Mouse (Mus musculus): ENCODE measurements around the gene Phgr1. TPM values are rescaled to one million over a fixed set of nuclear protein-coding genes. Genes with fewer than 3 reads are reported as not detected.
A peak's percentile ranks its signal among the peaks of the same experiment; 100 is the strongest.

Gene Phgr1
- polyA plus RNA-seq, 1 experiment from 2014 or later, result not detected

DNA sequence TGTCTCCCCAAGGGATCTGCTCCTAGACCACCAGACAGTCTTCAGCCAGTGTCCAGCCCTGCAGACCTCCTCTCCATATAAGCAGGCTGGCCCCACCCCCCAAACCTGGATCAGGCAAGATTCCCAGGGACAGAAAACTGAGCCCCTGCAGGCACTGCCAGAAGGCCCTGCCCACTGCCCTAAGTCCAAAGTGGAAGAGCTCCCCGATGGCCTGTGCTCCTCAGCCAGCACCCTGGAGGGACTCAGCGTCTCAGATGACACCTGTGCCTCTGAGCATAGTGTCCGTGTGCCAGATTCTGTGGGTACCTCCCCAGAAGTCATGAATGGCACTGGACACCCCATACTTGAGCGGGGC lies 19.7 kb downstream of the Phgr1 start:
- Histone ChIP-seq H3K9ac (no peak overlapping the region), H3K4me1 (replicated peaks) (peaks cover 28% of the 10 kb centered on the region), H3K27me3 (peaks cover 47% of the 10 kb centered on the region), H3K4me2 (no peak overlapping the region; the same call in 1 of the 2 replicates), H3K9me3 (replicated peaks) (no peaks in the 10 kb centered on the region), H3K27ac (replicated peaks) (peak overlapping the region; percentile 29; the same call in 1 of the 2 replicates), H3K4me3 (replicated peaks) (no peak overlapping the region), H3K36me3 (replicated peaks) (no peaks in the 10 kb centered on the region)
- ATAC-seq (ENCODE audit: insufficient read depth), result no peak
- 81% methylated on average over 4 of the region's 4 CpGs for WGBS (ENCODE audit: insufficient replicate concordance)

- Histone ChIP-seq H3K4me3 (replicated peaks) (no peak overlapping the region), H3K9ac (no peak overlapping the region), H3K27me3 (peaks cover 39% of the 10 kb centered on the region), H3K27ac (replicated peaks) (0 out of 2 replicates have a peak overlapping the region, but pooled peaks have one; percentile 1), H3K9me3 (replicated peaks) (no peaks in the 10 kb centered on the region), H3K4me1 (replicated peaks) (peaks cover 28% of the 10 kb centered on the region), H3K36me3 (replicated peaks) (no peaks in the 10 kb centered on the region), H3K4me2 (no peak overlapping the region)
- 45% methylated on average over 4 of the region's 4 CpGs for WGBS (ENCODE audit: insufficient replicate concordance)
- ATAC-seq (ENCODE audit: insufficient read depth), result no peak
Measured at GRCm38 (mm10) chr2:118793636-118794035, 21.1 kb downstream of the Phgr1 start.

GRCm38 (mm10) chr2:118802542-118803118 lies 30.1 kb downstream of the Phgr1 start:
- Histone ChIP-seq H3K4me1 (replicated peaks) (peaks cover 62% of the 10 kb centered on the region), H3K27ac (replicated peaks) (peak overlapping the region; percentile 97), H3K36me3 (replicated peaks) (no peaks in the 10 kb centered on the region), H3K4me2 (peak overlapping the region; percentile 76), H3K4me3 (replicated peaks) (peak overlapping the region; percentile 57), H3K9ac (peak overlapping the region; percentile 54), H3K27me3 (peaks cover 1% of the 10 kb centered on the region; the same call in 1 of the 2 replicates), H3K9me3 (replicated peaks) (no peaks in the 10 kb centered on the region)
- peak; percentile 92 for ATAC-seq (ENCODE audit: insufficient read depth)
- 22% methylated on average over 4 of the region's 4 CpGs for WGBS (ENCODE audit: insufficient replicate concordance)

DNA sequence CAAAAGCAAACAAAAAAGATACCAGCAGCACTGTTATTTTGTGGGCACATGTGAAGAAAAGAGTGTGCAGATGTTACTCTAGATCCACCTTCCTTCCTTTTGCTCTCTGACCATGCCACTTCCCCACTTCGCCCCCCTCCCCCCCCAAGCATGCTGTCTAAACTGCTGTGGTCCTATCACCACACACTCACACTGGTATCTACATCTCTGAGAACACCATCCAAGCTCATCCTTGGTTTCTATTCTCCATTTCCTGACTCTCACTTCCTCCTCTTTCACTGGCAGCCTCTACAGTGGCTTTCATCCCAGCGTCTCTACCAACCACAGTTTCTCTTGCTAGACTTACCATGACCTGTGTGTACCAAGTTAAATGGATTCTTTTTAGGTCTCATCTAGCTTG lies 31.9 kb downstream of the Phgr1 start:
- Histone ChIP-seq H3K27me3 (no peaks in the 10 kb centered on the region), H3K9ac (no peak overlapping the region), H3K9me3 (replicated peaks) (no peaks in the 10 kb centered on the region), H3K4me3 (replicated peaks) (no peak overlapping the region), H3K36me3 (replicated peaks) (no peaks in the 10 kb centered on the region), H3K4me1 (replicated peaks) (peaks cover 59% of the 10 kb centered on the region), H3K27ac (replicated peaks) (peak overlapping the region; percentile 97), H3K4me2 (0 out of 2 replicates have a peak overlapping the region, but pooled peaks have one; percentile 6)
- 29% methylated on average over 2 of the region's 2 CpGs for WGBS (ENCODE audit: insufficient replicate concordance)
- no peak for ATAC-seq (ENCODE audit: insufficient read depth)

DNA sequence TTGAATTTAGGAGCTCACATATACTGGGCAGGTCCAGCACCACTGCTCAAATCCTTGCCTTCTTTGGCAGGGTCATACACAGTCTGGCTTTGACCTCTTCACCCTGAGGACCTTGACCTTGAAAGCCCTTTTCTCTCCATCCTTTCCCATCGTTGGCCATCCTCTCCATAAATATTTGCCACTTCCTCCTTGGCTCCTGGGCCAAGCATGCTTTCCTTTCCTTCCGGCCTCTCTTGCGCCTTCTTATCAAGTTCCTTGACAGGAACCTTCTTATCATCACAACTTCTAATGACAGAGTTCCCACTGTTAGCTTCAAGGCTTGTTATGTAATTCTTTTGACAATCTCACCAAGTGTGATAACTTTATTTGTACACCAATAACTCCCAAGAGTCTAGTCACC lies 32.6 kb downstream of the Phgr1 start:
- no peaks in the 10 kb centered on the region for H3K36me3 ChIP-seq (replicated peaks)
- H3K4me3 ChIP-seq (replicated peaks), result no peak overlapping the region
- H3K27me3 ChIP-seq, result no peaks in the 10 kb centered on the region
- H3K9ac ChIP-seq, result no peak overlapping the region
- H3K9me3 ChIP-seq (replicated peaks), result no peaks in the 10 kb centered on the region
- no peak for ATAC-seq (ENCODE audit: insufficient read depth)
- peak overlapping the region; percentile 48 for H3K4me2 ChIP-seq
- peak overlapping the region; percentile 97 for H3K27ac ChIP-seq (replicated peaks)
- H3K4me1 ChIP-seq (replicated peaks), result peaks cover 55% of the 10 kb centered on the region
- 13% methylated on average over 3 of the region's 3 CpGs for WGBS (ENCODE audit: insufficient replicate concordance)

DNA sequence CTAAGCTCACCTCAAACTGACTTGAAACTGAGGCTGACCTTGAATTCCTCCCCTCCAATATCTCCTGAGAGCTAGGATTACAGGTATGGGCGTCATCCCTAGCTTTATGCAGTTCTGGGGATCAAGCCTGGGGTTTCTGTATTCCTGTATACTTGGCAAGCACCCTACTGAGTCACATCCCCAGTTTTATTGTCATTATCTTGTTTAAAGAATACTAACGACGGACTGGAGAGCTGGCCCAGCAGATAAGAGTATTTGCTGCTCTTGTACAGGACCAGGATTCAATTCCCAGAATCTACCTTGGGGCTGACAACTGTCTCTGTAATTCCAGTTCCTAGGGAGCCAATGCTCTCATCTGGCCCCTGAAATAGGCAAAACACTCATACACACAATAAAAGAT lies 33.2 kb downstream of the Phgr1 start:
- H3K36me3 ChIP-seq (replicated peaks), result no peaks in the 10 kb centered on the region
- no peak overlapping the region for H3K4me3 ChIP-seq (replicated peaks)
- peaks cover 55% of the 10 kb centered on the region for H3K4me1 ChIP-seq (replicated peaks)
- no peaks in the 10 kb centered on the region for H3K27me3 ChIP-seq
- peak overlapping the region; percentile 97 for H3K27ac ChIP-seq (replicated peaks)
- no peak overlapping the region for H3K9ac ChIP-seq
- peak; percentile 45 for ATAC-seq (ENCODE audit: insufficient read depth)
- 19% methylated on average over 3 of the region's 3 CpGs for WGBS (ENCODE audit: insufficient replicate concordance)
- H3K4me2 ChIP-seq, result peak overlapping the region; percentile 48
- H3K9me3 ChIP-seq (replicated peaks), result no peaks in the 10 kb centered on the region

DNA sequence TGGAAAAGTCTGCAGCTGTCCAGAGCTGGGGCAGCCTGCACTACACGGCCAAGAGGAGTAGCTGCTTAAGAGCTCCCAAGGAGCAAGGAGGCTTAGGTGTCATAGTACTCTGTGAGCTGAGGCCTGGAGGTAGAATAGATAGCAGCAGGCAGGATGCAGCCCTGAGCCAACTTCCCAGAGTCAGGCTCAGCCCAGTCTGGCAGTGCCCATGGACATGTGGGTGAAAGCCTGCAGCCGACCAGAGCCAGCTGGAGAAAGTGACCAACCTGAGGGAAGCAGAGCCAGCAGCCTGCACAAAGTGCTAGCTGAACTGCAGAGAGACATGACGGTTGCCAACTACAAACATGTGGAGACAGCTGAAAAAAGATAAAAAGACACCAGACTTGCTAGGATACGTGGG lies 34.3 kb downstream of the Phgr1 start:
- Histone ChIP-seq H3K4me3 (replicated peaks) (no peak overlapping the region), H3K27me3 (no peaks in the 10 kb centered on the region), H3K9ac (0 out of 2 replicates have a peak overlapping the region, but pooled peaks have one; percentile 3), H3K36me3 (replicated peaks) (no peaks in the 10 kb centered on the region), H3K27ac (replicated peaks) (peak overlapping the region; percentile 97), H3K9me3 (replicated peaks) (no peaks in the 10 kb centered on the region), H3K4me2 (no peak overlapping the region), H3K4me1 (replicated peaks) (peaks cover 47% of the 10 kb centered on the region)
- no peak for ATAC-seq (ENCODE audit: insufficient read depth)
- WGBS (ENCODE audit: insufficient replicate concordance), result 52% methylated on average over 4 of the region's 4 CpGs

DNA sequence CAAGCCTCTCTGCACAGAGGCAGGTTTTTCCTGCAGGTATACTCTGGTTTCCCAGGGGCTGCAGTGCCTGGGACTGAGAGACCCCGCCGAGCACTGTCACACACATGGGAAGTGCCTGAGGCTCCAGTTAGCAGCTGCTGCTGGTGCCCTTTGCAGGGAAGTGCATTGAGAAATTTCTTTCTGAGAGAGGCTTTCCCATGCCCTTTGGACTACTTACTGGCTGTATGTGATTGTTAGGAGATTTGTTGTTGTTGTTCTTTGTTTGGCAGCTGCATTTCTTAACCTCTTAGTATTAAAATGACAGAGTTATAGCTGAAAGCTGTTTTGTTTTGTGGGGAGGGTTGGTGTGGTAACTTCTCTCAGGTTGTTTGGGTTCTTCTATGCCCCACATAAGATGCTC lies 38.3 kb downstream of the Phgr1 start:
- H3K27ac ChIP-seq (replicated peaks), result no peak overlapping the region
- no peak overlapping the region for H3K4me3 ChIP-seq (replicated peaks)
- 66% methylated on average over 2 of the region's 2 CpGs for WGBS (ENCODE audit: insufficient replicate concordance)
- peaks cover 34% of the 10 kb centered on the region for H3K4me1 ChIP-seq (replicated peaks)
- no peaks in the 10 kb centered on the region for H3K9me3 ChIP-seq (replicated peaks)
- H3K36me3 ChIP-seq (replicated peaks), result peaks cover 6% of the 10 kb centered on the region
- no peak for ATAC-seq (ENCODE audit: insufficient read depth)
- no peaks in the 10 kb centered on the region for H3K27me3 ChIP-seq
- H3K4me2 ChIP-seq, result no peak overlapping the region
- no peak overlapping the region for H3K9ac ChIP-seq

- WGBS (ENCODE audit: insufficient replicate concordance), result 8% methylated on average over 1 of the region's 1 CpGs
- H3K9me3 ChIP-seq (replicated peaks), result no peaks in the 10 kb centered on the region
- no peak for ATAC-seq (ENCODE audit: insufficient read depth)
- no peak overlapping the region for H3K27ac ChIP-seq (replicated peaks)
- H3K4me2 ChIP-seq, result no peak overlapping the region
- H3K9ac ChIP-seq, result no peak overlapping the region
- H3K4me3 ChIP-seq (replicated peaks), result no peak overlapping the region
- H3K27me3 ChIP-seq, result no peaks in the 10 kb centered on the region
- peaks cover 22% of the 10 kb centered on the region for H3K36me3 ChIP-seq (replicated peaks)
- H3K4me1 ChIP-seq (replicated peaks), result peaks cover 28% of the 10 kb centered on the region
Measured at GRCm38 (mm10) chr2:118812724-118813123, 40.2 kb downstream of the Phgr1 start.

GRCm38 (mm10) chr2:118813981-118814836 lies 41.6 kb downstream of the Phgr1 start, which contains the start of gene Knstrn:
Knstrn (plus strand) TSS chr2:118814003.
- Histone ChIP-seq H3K9ac (peak within 1 kb of the TSS; percentile 93), H3K36me3 (replicated peaks) (peaks cover 36% of the 10 kb centered on the region), H3K27ac (replicated peaks) (peak within 1 kb of the TSS; percentile 93), H3K9me3 (replicated peaks) (no peaks in the 10 kb centered on the region), H3K4me1 (replicated peaks) (peaks cover 28% of the 10 kb centered on the region), H3K27me3 (no peaks in the 10 kb centered on the region), H3K4me3 (replicated peaks) (peak within 1 kb of the TSS; percentile 92), H3K4me2 (peak within 1 kb of the TSS; percentile 78)
- peak; percentile 97 for ATAC-seq (ENCODE audit: insufficient read depth)
- WGBS (ENCODE audit: insufficient replicate concordance), result under 1% methylated on average over 49 of the region's 49 CpGs

GRCm38 (mm10) chr2:118822800-118823199 lies 50.2 kb downstream of the Phgr1 start:
- H3K36me3 ChIP-seq (replicated peaks), result peaks cover 84% of the 10 kb centered on the region
- no peak overlapping the region for H3K4me2 ChIP-seq
- ATAC-seq (ENCODE audit: insufficient read depth), result no peak
- no peak overlapping the region for H3K9ac ChIP-seq
- peaks cover 5% of the 10 kb centered on the region; the same call in 1 of the 2 replicates for H3K9me3 ChIP-seq (replicated peaks)
- 77% methylated on average over 5 of the region's 5 CpGs for WGBS (ENCODE audit: insufficient replicate concordance)
- no peaks in the 10 kb centered on the region for H3K27me3 ChIP-seq
- no peaks in the 10 kb centered on the region for H3K4me1 ChIP-seq (replicated peaks)
- H3K27ac ChIP-seq (replicated peaks), result no peak overlapping the region
- no peak overlapping the region for H3K4me3 ChIP-seq (replicated peaks)

Data from liver, embryonic 15.5 days (tissue).